Mouse (Mus musculus) lung, embryonic 14.5 days (tissue): Measurements from ENCODE around the gene Tsc2. TPM values are rescaled to one million over a fixed set of nuclear protein-coding genes. Genes with fewer than 3 reads are reported as not detected.

Experiments
- ATAC-seq: fragments of 200-750 bp; cut with Nextera tagmentation; 2 replicates; pipeline ENCODE4 v1.8.0; 2017; ENCODE audit warnings: mild to moderate bottlenecking, moderate TSS enrichment, moderate library complexity; ENCODE audit not compliant: insufficient read depth
- DNase-seq: peaks from one replicate; pipeline ENCODE4 v3.0.0-alpha.2; 2015
- H3K27ac ChIP-seq: fragments of 300-500 bp; sonication (generic); 2 replicates; pipeline ENCODE4 v1.5.1; 2014; ENCODE audit warnings: low read depth, mild to moderate bottlenecking, moderate library complexity
- H3K27me3 ChIP-seq: fragments of 300-500 bp; sonication (generic); 2 replicates; pipeline ENCODE4 v1.6.1; 2014; ENCODE audit warnings: low read length, control low read depth; ENCODE audit not compliant: insufficient read depth
- H3K36me3 ChIP-seq: fragments of 300-500 bp; sonication (generic); 2 replicates; pipeline ENCODE4 v1.6.1; 2014; ENCODE audit warnings: control low read depth; ENCODE audit not compliant: insufficient read depth
- H3K4me1 ChIP-seq: fragments of 300-500 bp; sonication (generic); 2 replicates; pipeline ENCODE4 v1.6.1; 2014; ENCODE audit warnings: antibody characterized with exemption, control low read depth; ENCODE audit not compliant: insufficient read depth
- H3K4me2 ChIP-seq: fragments of 300-500 bp; sonication (generic); 2 replicates; pipeline ENCODE4 v1.6.1; 2014; ENCODE audit warnings: mild to moderate bottlenecking
- H3K4me3 ChIP-seq: fragments of 300-500 bp; sonication (generic); 2 replicates; pipeline ENCODE4 v1.5.1; 2014; ENCODE audit warnings: low read depth, low read length
- H3K9ac ChIP-seq: fragments of 300-500 bp; sonication (generic); 2 replicates; pipeline ENCODE4 v1.6.1; 2014
- H3K9me3 ChIP-seq: fragments of 300-500 bp; sonication (generic); 2 replicates; pipeline ENCODE4 v1.6.1; 2016; ENCODE audit warnings: low read depth, low read length, control low read depth
- CTCF ChIP-seq: IDR thresholded peaks from 2 replicates; pipeline ENCODE4 v1.5.1; 2016; ENCODE audit warnings: antibody characterized with exemption, low read depth
- WGBS: fragments of 180-500 bp; shearing (Covaris S2); extraction: QIAGEN DNeasy Blood & Tissue Kit; methylation state at CpG from one replicate; pipeline ENCODE4 v1.1.7; 2014; 5-methylcytosine and 5-hydroxymethylcytosine counted together
- microRNA-seq: library from miRNA; unstranded; fragments of <30 nt; microRNA quantifications from one replicate; pipeline ENCODE4, GENCODE M21; 2016; ENCODE audit warnings: borderline number of aligned reads
- polyA plus RNA-seq: library from polyadenylated mRNA; unstranded; fragments of >200 nt; fragmentation: Nextera tagmentation; extraction: Ambion mirVana; gene quantifications from 2 replicates; pipeline ENCODE4 v1.2.1, GENCODE M21; 2014

Gene Tsc2
- polyA plus RNA-seq, 1 experiment from 2014 or later: 66.5 TPM

DNA sequence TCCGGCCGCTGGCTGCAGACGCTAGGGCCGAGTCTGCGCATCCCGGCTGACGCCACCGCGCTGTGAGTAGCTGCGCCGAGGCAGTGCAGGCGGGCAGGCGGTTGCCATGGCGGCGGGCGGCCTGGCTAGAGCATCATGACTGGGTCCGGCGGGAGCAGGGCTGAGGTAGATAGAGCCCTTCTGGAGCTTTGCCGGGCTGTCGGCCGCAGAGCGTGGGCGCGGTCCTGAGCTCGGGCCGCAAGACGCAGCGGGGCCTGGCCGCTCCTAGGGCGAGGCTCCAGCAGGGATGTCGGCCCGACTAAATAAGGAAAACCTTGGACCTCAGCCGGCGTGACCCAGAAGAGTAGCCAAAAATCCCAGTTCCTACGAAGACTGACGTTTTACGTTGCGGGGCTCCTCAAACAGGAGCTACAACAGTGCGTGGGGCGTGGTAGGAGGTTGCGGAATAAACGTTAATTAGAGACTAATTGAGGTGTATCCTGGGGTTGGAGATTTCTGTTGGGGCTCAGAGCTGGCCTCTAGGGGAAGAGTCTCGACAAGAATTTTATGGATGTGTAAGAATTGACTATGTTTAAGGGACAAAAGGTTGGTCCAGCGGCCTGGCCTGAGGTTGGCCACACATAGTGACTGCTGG lies 81.9 kb downstream of the Tsc2 start:
- Histone ChIP-seq H3K4me1 (peaks cover 15% of the 10 kb centered on the region; the same call in 1 of the 2 replicates), H3K9me3 (no peaks in the 10 kb centered on the region), H3K9ac (peak overlapping the region; percentile 90), H3K4me2 (peak overlapping the region; percentile 90), H3K36me3 (no peaks in the 10 kb centered on the region), H3K4me3 (peak overlapping the region; percentile 87), H3K27me3 (no peaks in the 10 kb centered on the region), H3K27ac (peak overlapping the region; percentile 96)
- peak; percentile 80 for DNase-seq
- peak; percentile 80 for ATAC-seq
- under 1% methylated on average over 44 of the region's 44 CpGs for WGBS
- TF ChIP-seq CTCF: no peak

DNA sequence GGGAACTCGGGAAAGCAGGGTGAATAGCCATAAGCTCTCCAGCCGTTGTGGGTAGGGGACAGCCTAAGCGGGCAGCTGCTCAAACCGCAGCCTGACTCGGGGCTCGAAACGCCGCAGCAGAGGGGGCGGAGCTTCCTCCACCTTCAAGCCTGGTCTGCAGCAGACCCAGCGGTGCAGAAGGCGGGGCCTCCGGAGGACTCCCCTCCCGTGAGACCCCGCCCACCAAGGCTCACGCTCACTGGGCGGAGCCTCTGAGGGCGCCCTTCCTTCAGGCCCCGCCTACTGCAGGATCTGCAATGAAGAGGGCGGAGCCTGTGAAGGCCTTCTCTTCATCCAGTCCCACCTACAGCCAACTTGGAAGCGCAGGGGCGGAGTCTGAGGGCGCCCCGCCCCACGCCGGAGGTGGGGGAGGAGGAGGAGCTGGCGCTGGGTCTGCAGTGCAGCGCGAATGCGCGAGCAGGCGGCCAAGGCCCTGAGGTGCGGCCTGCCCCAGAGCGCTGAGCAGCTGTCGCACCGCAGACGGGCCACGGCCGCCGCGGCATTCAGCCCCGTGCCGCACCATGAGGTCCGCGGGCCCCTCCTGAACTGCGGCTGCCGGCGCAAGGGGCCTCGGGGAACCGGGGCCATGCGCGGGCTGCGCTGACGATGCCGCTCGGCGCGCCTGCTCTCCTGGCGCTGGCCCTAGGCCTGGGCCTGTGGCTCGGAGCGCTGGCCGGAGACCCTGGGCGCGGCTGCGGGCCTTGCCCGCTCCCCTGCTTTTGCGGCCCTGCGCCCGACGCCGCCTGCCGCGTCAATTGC lies 82.6 kb downstream of the Tsc2 start, which contains the start of gene Pkd1:
Gene Pkd1, plus strand, starts transcription at position 217 of the 798 bp plus-strand sequence.
- no peak for TF ChIP-seq CTCF
- peaks cover 15% of the 10 kb centered on the region; the same call in 1 of the 2 replicates for H3K4me1 ChIP-seq
- peak within 1 kb of the TSS; percentile 90 for H3K9ac ChIP-seq
- no peaks in the 10 kb centered on the region for H3K9me3 ChIP-seq
- peak within 1 kb of the TSS; percentile 87 for H3K4me3 ChIP-seq
- peak within 1 kb of the TSS; percentile 90 for H3K4me2 ChIP-seq
- H3K36me3 ChIP-seq: no peaks in the 10 kb centered on the region
- peak; percentile 100 for DNase-seq
- H3K27me3 ChIP-seq: no peaks in the 10 kb centered on the region
- peak; percentile 96 for ATAC-seq
- H3K27ac ChIP-seq: peak within 1 kb of the TSS; percentile 96
- WGBS: under 1% methylated on average over 71 of the region's 72 CpGs

DNA sequence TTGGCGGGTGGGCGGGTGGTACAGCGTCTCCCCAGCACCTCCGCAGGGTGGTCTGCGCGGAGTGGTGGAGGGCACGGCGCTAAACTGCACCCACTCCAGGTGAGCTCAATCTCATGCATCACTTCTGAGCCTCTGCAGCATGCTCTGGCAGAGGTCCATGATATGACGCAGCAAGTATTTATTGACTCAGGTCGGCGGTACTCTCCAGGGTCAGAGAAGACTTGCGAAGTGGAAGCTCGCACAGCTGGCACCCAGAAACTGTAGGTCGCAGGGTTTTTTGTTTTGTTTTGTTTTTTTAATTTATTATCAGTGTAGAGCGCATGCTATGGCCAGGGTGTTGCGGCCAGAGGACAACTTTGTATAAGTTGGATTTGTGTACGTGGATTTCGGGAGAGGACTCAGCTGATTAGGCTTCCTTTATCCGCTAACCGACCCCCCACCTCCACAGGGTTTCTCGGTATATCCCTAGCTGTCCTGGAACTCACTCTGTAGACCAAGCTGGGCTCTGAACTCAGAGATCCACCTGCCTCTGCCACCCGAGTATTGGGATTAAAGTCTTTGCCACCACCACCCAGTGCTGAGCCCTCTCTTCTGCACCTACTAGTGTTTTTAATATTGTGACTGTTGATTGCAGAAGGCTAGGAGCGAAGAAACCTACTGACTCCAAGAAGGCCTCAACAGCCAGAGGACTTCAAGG lies 83.4 kb downstream of the Tsc2 start:
- peak overlapping the region; percentile 42 for H3K27ac ChIP-seq
- H3K4me3 ChIP-seq: peak overlapping the region; percentile 87
- H3K4me1 ChIP-seq: peaks cover 15% of the 10 kb centered on the region; the same call in 1 of the 2 replicates
- TF ChIP-seq CTCF: no peak
- DNase-seq: peak; percentile 85
- peak overlapping the region; percentile 90 for H3K4me2 ChIP-seq
- no peaks in the 10 kb centered on the region for H3K9me3 ChIP-seq
- peak overlapping the region; percentile 27 for H3K9ac ChIP-seq
- ATAC-seq: no peak; the same call in 1 of the 2 replicates
- WGBS: 2% methylated on average over 23 of the region's 23 CpGs
- no peaks in the 10 kb centered on the region for H3K36me3 ChIP-seq
- H3K27me3 ChIP-seq: no peaks in the 10 kb centered on the region

GRCm38 (mm10) chr17:24548435-24548834 lies 84.0 kb downstream of the Tsc2 start:
- Histone ChIP-seq H3K9ac (peak overlapping the region; percentile 27; the same call in 1 of the 2 replicates), H3K4me2 (peak overlapping the region; percentile 90), H3K4me3 (peak overlapping the region; percentile 87), H3K36me3 (no peaks in the 10 kb centered on the region), H3K4me1 (peaks cover 15% of the 10 kb centered on the region; the same call in 1 of the 2 replicates), H3K27me3 (no peaks in the 10 kb centered on the region), H3K27ac (no peak overlapping the region), H3K9me3 (no peaks in the 10 kb centered on the region)
- TF ChIP-seq CTCF: no peak
- WGBS: 29% methylated on average over 9 of the region's 9 CpGs
- DNase-seq (no peak), ATAC-seq (no peak)

DNA sequence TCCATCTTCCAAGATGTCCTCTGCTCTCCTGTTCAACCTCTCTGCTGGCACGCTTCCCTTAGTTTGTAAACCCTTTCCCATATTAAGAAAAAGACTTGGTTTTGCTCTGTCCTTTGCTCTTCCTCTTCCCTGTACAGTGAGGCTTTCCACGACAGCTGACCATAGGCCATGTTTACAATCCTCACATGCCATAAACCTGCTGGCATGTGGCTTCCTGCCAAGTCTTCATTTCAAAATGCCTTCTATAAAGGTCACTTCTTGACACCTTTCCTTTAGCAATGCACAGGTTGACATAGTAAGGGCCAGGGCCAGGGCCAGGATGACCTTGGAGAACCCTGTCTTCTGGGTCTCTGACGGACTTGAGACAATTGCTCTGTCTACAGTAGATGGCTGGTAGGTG lies 86.2 kb downstream of the Tsc2 start:
- no peak overlapping the region for H3K27ac ChIP-seq
- WGBS: 66% methylated on average over 3 of the region's 3 CpGs
- DNase-seq: no peak
- no peak overlapping the region for H3K4me3 ChIP-seq
- no peak for ATAC-seq
- TF ChIP-seq CTCF: no peak
- H3K4me2 ChIP-seq: no peak overlapping the region
- H3K9ac ChIP-seq: no peak overlapping the region
- no peaks in the 10 kb centered on the region for H3K36me3 ChIP-seq
- peaks cover 4% of the 10 kb centered on the region; the same call in 1 of the 2 replicates for H3K4me1 ChIP-seq
- H3K27me3 ChIP-seq: no peaks in the 10 kb centered on the region
- H3K9me3 ChIP-seq: no peaks in the 10 kb centered on the region

Small RNA genes lying within 50 kb of the gene (microRNA-seq; reads per million reads assigned to microRNA genes)
- gene Gm24589: not detected

Other genes with a start within 250 kb of the Tsc2 start
- 282 and 292 TPM in 2 replicates for gene Rnps1, start 218.1 kb downstream of the Tsc2 start, polyA plus RNA-seq
- gene Eci1, start 206.0 kb downstream of the Tsc2 start, polyA plus RNA-seq: 79.8 and 80.8 TPM in 2 replicates
- gene Dnase1l2, start 189.5 kb downstream of the Tsc2 start, polyA plus RNA-seq: 1.8 and 2.6 TPM in 2 replicates
- 22.3 and 25.2 TPM in 2 replicates for gene E4f1, start 162.3 kb downstream of the Tsc2 start, polyA plus RNA-seq
- gene Pgp, start 162.2 kb downstream of the Tsc2 start, polyA plus RNA-seq: 57.9 and 60.2 TPM in 2 replicates
- gene Bricd5, start 158.7 kb downstream of the Tsc2 start, polyA plus RNA-seq: 0.37 TPM in 1 of 2 replicates, not detected in the other
- 23.8 and 30.2 TPM in 2 replicates for gene Mlst8, start 153.6 kb downstream of the Tsc2 start, polyA plus RNA-seq
- gene Caskin1, start 144.0 kb downstream of the Tsc2 start, polyA plus RNA-seq: 0.93 and 1.1 TPM in 2 replicates
- 103 and 106 TPM in 2 replicates for gene Traf7, start 104.7 kb downstream of the Tsc2 start, polyA plus RNA-seq
- gene Rab26, start 98.4 kb downstream of the Tsc2 start, polyA plus RNA-seq: 2.8 and 3.1 TPM in 2 replicates
- 27.6 and 34.0 TPM in 2 replicates for gene Pkd1, start 82.8 kb downstream of the Tsc2 start, polyA plus RNA-seq
- 15.9 and 18.6 TPM in 2 replicates for gene Nthl1, start 50 bp upstream of the Tsc2 start, polyA plus RNA-seq
- 67.8 and 68.3 TPM in 2 replicates for gene Slc9a3r2, start 17.7 kb upstream of the Tsc2 start, polyA plus RNA-seq
- gene Npw, start 25.8 kb upstream of the Tsc2 start, polyA plus RNA-seq: 0.78 and 1.0 TPM in 2 replicates
- 32.9 and 34.0 TPM in 2 replicates for gene Zfp598, start 37.1 kb upstream of the Tsc2 start, polyA plus RNA-seq
- 0.83 and 1.3 TPM in 2 replicates for gene Syngr3, start 57.3 kb upstream of the Tsc2 start, polyA plus RNA-seq
- 53.9 and 54.4 TPM in 2 replicates for gene Gfer, start 63.5 kb upstream of the Tsc2 start, polyA plus RNA-seq
- gene Noxo1, start 63.6 kb upstream of the Tsc2 start, polyA plus RNA-seq: 3.5 and 5.0 TPM in 2 replicates
- gene Tbl3, start 75.0 kb upstream of the Tsc2 start, polyA plus RNA-seq: 97.9 and 112 TPM in 2 replicates
- gene Rnf151, start 85.4 kb upstream of the Tsc2 start, polyA plus RNA-seq: 0.46 and 0.71 TPM in 2 replicates
- 1,798 and 1,884 TPM in 2 replicates for gene Rps2, start 85.5 kb upstream of the Tsc2 start, polyA plus RNA-seq
- 211 and 221 TPM in 2 replicates for gene Ndufb10, start 91.8 kb upstream of the Tsc2 start, polyA plus RNA-seq
- gene Rpl3l, start 95.2 kb upstream of the Tsc2 start, polyA plus RNA-seq: not detected in 2 replicates
- 35.2 and 37.8 TPM in 2 replicates for gene Msrb1, start 104.0 kb upstream of the Tsc2 start, polyA plus RNA-seq
- gene Hs3st6, start 120.4 kb upstream of the Tsc2 start, polyA plus RNA-seq: 2.9 and 3.3 TPM in 2 replicates
- gene Meiob, start 171.7 kb upstream of the Tsc2 start, polyA plus RNA-seq: not detected in 2 replicates
- 23.2 and 24.8 TPM in 2 replicates for gene Hagh, start 207.5 kb upstream of the Tsc2 start, polyA plus RNA-seq
- gene Fahd1, start 217.7 kb upstream of the Tsc2 start, polyA plus RNA-seq: 16.5 and 17.1 TPM in 2 replicates
- 0.93 and 1.1 TPM in 2 replicates for gene Igfals, start 233.4 kb upstream of the Tsc2 start, polyA plus RNA-seq